Mouse (Mus musculus): ENCODE results near the gene Spast.
"Not testable (repeated sequence)": the region's sequence is repeated elsewhere in the genome, so short reads cannot be mapped to it uniquely, and the experiment has no call there.

Gene Spast

DNA sequence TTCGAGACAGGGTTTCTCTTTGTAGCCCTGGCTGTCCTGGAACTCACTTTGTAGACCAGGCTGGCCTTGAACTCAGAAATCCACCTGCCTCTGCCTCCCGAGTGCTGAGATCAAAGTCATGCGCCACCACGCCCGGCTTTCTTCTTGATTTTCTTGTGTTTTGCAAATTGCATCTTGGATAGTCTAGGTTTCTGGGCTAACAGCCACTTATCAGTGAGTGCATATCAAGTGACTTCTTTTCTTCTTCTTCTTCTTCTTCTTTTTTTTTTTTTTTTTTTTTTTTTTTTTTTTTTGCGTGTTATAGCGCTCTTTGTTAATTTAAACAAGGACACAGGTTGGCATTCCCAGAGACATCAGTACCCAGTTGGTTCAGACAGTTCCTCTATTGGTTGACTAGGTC, 11.6 kb upstream of the Spast start:
- DNase-seq (ENCODE audit: low read depth, low spot score), result not testable (repeated sequence)

DNA sequence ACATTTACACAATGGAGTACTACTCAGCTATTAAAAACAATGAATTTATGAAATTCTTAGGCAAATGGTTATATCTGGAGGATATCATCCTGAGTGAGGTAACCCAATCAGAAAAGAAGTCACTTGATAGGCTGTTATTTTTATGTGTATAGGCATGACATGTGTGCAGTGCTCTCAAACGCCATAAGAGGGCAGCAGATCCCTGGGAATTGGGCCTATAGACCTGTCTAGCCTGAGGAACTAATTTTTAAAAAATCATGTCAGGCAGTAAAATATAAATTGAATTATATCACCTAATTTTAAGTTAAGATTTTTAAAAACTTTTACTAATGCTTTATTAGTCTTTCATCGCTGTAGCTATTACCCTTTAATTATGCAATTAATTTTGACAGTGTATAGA, 10.6 kb upstream of the Spast start:
- DNase-seq (ENCODE audit: low read depth, low spot score), result not testable (repeated sequence)

DNA sequence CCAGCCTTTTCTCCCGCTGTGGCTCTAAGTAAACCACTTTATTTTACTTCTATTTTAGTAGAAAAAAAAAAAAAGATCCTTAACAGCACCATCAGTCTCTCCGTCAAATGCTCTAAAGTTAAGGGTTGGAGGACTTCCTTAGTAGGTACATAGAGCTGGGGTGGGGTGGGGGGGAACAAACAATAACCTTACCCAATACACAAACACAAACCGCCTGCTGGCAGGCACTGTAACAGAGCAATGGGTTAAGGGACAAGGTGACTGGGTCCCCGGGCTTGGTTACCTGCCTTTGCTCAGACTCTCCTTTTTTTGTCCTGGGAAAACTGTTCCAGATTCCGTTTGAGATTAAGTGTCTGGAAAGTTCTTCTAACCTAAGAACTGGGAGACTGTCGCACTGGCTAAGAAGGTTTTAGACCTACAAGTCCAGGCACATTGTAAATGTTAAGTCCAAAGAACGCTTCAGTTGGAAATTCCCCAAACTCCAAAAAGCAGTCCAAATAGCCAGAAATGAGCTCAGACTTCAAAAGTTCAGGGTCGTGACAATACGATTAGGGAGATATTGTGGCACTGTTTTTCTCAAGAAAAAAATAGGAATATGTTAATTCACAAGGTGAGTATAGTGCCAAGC, 7.6 kb upstream of the Spast start:
- no peak for DNase-seq (ENCODE audit: low read depth, low spot score)

DNA sequence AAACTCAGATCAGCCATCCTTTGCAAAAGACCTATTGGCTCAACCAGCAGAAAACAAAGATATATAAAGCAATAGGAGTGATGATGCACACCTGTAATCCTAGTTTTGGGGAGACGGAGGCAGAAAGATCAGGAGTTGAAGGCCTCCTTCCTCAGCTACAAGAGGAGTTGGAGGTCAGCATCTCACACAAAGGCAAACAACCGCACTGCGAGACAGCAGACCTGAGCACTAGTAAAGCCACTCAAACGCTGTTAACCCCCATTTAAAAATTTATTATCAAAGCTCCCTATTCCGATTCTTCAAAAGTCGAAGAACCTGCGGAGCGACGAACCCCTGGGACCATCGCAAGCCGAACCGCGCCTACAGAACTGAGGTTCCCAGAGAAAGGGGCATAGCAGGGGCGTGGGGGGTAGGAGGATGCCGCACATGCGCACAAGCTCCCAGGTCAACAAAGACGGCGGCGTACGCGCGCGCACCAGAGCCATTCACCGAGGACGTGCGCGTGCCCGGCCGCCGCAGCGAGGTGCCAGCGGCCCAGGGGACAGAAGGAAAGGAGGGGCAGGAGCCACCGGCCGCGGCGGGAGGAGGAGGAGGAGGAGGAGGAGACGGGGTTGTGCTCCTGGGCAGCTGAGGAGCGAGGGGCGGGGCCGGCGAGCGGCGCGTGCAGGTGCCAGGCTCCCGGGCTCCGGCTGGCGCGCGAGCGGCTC, 409 bp upstream of the Spast start:
- DNase-seq (ENCODE audit: low read depth, low spot score), result peak; percentile 94

DNA sequence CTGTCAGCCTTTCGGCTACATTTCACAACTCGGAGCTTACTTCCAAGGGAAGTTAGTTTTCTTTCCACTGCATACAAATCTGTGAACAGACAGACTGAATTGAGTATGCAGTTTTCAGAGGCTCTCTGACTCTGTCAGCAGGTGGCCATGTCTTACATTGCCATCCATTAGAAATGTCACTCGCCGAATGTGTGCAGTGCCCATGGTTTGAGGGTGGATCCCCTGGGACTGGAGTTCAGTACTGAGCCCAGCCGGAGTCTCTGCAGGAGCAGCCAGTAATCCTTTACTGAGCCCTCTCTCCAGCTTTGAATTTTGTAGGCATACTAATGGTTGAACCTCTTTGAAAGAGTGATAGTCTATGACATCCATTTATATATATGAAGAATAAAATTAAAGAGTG, 2.4 kb downstream of the Spast start:
- DNase-seq (ENCODE audit: low read depth, low spot score), result no peak

DNA sequence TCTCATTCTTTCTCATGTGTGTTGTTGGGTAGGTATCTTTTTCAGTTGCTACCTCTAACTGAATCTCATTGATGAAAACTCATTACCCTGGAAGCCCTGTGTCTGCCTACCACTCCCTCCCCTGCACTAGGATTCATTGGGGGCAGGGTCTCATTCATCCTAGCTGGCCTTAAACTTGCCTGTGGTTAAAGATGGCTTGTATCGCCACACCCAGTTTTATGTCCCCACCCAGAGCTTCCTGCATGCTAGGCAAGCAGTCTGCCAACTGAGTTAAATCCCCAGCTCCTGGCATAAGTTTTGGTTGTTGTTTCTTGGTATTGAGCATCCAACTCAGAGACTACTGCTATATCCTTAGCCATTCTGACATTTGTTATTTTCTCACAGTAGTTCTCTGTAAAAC, 24.8 kb downstream of the Spast start:
- DNase-seq (ENCODE audit: low read depth, low spot score), result no peak

DNA sequence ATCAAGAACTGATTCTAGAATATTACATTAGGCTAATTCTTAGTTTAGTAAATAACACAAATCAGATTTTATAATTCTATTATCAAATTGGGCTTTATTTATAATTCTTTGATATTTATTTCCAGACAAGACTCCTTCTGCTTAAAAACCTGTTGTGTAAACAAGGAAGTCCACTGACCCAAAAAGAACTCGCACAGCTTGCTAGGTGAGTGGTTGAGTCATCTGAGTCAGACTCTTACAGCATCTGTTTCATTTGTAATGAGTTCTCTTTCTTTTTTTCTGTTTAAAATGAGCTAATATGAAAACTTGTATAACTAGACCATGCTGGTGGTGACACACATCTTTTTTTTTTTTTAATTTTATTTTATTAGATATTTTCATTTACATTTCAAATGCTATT, 38.1 kb downstream of the Spast start:
- no peak for DNase-seq (ENCODE audit: low read depth, low spot score)

DNA sequence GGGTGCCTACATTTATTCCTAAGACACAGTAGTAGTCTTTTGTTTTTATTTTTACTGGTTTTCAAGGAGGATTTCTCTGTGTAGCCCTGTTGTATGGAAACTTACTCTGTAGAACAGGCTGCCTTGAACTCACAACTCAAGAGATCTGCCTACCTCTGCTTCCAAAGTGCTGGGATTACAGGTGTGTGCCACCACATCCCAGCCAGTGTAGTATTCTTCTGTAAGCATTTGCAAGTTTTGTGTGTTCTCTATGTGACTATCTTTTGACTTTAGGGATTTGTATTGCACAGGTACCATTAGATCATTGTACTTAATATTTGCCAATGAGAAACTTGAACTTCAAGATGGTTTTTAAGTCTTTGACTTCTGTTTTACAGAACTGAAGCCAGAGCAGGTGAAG, 47.9 kb downstream of the Spast start:
- no peak for DNase-seq (ENCODE audit: low read depth, low spot score)

DNA sequence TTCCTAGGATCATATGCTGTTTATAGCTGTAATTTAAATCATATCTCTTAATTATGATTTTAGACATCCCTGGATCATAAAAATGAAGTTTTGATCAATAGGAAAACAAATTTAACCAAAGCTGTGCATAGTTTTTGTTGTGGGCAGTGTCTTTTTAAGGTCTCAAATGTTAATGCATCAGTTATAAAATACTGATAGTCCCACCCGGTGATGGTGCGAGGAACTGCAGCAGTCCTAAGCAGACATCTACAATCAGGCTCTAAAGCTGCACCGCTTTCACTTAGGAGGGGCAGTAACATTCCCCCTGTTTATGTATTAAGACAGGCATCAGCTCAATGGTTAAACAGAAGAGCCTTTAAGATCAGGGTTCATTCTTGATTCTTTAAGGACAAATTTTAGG, 51.1 kb downstream of the Spast start:
- no peak for DNase-seq (ENCODE audit: low read depth, low spot score)

DNA sequence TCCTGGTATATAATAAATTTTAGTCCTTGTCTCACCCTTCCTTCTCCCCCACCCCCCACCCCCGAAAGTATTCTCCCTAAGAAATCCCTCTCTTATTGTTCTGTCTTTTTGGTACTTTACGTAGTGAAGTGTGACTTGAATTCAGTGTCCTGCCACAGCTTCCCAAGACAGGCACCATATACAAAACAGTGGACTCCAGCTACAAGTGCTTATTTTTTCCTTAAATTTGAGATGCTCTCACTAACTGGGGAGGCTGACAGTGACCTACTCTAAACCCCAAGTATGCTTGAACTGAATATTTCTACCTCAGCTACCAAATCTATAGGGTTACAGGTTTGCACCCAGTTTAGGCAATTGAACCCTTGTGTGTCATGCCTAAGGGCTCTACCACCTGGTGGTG, 55.6 kb downstream of the Spast start:
- DNase-seq (ENCODE audit: low read depth, low spot score), result no peak

DNA sequence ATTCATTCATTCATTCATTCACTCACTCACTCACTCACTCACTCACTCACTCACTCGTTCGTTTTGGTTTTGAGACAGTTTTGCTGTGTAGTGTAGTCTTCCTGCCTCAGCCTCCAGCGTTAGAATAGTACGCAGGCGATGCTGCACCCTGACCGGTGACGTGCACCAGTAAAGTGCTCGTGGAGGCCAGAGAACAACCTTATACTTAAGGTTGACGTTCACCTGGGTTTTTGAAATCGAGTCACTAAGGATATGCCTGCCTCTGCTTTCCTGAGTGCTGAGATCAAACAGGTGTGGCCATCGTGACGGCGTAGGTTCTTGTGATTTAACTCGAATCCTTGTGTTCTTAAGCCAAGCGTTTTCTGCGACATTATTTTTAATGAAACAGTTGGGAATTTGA, 56.1 kb downstream of the Spast start:
- no peak for DNase-seq (ENCODE audit: low read depth, low spot score)

DNA sequence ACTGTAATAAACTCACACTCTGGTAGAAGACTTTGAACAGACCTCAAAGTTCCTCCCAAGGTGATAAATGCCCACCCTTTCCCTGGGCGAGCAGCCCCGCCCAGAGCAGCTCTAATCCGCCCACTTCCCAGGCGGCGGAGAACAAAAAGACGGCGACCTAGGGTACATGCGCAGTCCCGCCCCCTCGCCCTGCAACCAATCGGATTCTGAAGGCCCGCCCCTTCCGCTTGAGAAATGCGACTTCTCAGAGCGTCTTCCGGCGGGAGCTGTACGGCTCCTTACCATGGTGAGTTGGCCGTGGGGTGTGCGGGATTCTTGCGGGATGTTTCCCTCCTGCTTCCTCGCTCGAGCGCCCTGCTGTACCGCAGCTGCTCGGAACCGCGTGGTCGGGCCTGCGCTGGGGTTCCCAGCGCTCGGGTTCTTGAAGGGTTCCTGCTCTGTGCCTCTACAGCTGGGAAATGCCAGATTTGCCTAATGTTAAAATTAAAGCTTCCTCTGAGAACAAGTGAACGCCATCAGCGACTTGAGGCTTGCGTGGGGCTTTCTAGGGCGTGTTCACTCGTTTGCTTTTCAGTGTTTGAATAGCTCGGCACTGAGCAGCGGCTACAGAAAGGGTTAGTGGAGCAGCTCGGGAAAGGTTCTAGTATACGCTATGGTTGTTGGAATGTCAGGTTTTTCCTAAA, 56.7 kb downstream of the Spast start, which contains the start of gene Slc30a6:
Gene Slc30a6, plus strand, starts transcription at position 226 of the 683 bp plus-strand sequence.
- DNase-seq (ENCODE audit: low read depth, low spot score), result peak; percentile 94

DNA sequence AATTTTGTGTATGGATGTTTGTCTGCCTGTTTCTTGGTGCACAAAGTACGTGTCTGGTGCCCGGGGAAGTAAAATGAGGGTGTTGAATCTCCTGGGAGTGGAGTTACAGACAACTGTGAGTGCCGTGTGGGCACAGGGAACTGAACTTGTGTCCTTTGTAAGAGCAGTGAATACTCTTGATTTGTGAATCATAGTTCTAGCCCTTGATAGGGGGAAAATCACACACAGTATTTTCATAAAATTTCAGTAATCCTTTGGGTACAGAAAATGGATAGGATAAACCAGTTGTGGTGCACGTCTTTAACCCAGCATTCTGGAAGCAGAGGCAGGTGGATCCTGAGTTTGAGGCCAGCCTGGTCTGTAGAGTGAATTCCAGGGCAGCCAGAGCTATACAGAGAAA, 58.0 kb downstream of the Spast start:
- no peak for DNase-seq (ENCODE audit: low read depth, low spot score)

DNA sequence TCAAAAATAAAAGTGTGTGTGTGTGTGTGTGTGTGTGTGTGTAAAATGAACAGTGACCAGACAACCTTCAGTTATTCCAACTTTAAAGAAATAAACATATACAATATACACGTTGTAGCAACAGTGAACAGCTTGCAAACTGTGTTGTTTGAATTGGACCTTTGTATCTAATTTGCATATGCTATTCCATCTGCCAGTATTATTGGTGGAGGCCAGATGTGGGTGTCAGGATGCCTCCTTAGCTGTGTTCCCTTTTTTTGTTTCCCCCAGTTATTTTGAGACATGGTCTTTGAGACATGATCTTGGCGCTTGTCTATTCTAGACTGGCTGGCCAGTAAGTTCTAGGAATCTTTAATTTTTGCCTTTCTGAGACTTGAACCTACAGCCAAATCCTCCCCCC, 58.4 kb downstream of the Spast start:
- DNase-seq (ENCODE audit: low read depth, low spot score), result no peak

DNA sequence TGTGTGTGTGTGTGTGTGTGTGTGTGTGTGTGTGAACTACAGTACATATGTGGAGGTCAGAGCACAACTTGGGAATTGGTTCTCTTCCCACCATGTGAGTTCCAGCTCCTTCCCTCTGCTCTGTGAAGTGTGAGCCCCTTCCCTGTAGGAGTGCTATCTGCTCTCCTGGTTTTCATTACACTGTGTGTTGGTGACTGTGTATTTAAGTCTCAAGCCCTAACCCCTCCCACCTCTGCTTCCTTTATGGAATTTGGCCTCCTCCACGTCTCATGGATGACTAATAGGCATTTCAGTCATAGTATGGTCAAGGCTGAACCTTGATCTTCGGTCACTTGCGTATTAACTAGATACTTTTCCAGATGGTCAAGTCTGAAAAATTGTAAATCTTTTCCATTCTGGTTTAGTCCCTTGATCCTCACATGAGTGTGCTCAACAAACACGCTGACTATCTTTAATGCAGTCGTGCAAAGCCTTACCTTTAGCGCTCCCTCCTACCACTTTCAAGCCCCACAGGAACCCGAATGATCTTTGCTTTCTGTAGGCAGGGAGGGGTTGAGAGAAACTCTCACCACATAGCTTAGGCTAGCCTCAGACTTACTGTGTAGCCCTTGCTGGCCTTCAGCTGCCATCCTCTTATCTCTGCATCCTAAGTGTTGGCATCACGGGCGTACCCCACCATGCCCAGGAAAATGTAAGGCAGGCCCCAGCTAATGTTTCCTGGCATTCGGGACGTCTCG, 63.9 kb downstream of the Spast start:
- no peak for DNase-seq (ENCODE audit: low read depth, low spot score)

DNA sequence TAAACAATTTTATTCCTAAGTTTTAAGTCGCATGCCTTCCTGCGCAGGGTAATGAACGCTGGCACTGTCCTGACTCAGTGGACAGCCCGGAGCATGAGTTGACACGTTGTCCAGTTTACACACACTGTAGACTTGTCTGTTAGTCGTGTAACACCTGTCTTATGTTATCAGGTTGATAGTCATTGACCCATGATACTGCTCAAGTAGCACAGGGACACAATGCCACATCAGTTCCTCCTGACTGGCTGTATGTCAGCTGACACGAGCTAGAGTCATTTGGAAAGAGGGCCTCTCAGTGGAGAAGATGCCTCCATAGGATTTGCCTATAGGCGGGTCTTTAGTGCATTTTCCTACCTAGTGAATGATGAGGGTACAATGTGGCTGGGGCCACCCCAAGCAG, 67.7 kb downstream of the Spast start:
- DNase-seq (ENCODE audit: low read depth, low spot score), result no peak

DNA sequence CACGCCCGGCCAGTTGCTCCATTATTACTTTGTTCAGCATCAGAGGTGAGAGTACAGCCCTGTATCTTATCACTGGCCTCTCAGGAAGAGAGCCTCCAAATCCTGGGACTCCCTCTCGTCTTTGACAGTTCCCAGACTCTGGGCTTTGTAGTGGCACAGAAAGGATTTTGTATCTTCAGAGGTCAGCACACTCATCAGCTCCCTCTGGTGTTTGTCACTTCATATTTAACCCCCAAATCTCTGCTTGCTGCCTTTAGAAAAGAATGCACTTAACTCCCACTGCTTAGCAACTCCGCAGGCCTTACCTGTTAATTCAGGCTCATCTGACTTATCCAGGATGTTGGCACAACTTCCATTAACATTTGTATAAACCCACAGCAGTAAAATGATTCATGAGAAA, 70.9 kb downstream of the Spast start:
- no peak for DNase-seq (ENCODE audit: low read depth, low spot score)

DNA sequence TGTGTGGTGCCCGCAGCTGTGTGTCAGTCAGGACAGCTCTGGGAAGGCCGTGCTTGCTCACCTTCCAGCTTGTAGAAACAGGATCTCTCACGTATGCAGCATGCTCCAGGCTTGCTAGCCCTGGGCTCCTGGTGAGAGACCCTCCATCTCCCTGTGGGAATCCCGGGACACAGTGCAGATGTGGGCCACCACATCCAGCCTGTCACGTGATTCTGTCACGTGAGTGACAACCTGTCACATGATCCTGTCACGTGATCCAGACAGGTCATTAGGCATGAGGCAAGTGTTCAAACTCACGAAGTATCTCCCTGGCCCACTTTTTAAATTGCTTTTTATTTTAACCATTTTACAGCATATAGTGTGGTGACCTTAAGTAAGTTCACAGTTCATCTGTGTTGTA, 74.5 kb downstream of the Spast start:
- no peak for DNase-seq (ENCODE audit: low read depth, low spot score)

DNA sequence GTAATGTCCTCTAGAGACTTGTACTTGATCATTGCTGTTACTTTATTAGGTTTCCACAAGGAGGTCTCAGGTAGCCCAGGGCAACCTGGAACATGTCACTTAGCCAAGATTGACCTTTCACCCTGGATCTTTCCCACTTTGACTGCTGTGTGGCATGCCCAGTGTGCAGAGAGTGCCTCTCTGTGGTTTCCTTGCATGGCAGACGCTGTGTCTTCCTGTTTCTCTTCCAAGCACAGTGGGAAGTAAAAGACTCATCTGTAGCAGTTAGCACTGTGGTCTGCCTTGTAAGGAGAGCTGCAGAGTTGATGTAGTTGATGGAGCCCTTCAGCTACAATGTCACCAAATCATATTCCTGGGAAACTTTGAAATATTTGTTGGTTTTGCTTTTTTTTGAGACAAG, 75.9 kb downstream of the Spast start:
- DNase-seq (ENCODE audit: low read depth, low spot score), result no peak

DNA sequence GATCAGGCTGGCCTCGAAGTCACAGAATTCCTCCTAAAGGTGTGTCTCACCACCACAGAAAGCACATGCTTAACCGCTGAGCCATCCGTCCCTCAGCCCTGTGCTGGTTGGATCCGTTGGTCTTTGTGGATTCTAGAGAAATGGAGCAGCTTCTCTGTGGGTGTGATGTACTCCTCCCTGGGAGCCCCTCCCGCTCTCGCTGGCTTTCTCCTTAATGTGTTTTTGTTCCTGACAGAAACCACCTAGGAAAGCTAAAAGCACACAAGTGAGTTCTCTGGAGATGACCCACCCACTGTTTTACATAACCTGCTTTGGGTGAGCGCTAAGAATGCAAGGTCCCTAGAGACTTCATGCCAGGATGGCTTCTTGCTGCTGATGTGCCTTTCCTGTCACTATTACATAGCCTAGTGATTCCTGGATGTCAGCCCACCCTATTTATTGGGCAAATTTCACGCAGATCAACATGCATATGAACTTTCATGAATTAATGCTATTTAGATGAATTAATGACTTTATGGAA, 78.1 kb downstream of the Spast start:
- no peak for DNase-seq (ENCODE audit: low read depth, low spot score)

DNA sequence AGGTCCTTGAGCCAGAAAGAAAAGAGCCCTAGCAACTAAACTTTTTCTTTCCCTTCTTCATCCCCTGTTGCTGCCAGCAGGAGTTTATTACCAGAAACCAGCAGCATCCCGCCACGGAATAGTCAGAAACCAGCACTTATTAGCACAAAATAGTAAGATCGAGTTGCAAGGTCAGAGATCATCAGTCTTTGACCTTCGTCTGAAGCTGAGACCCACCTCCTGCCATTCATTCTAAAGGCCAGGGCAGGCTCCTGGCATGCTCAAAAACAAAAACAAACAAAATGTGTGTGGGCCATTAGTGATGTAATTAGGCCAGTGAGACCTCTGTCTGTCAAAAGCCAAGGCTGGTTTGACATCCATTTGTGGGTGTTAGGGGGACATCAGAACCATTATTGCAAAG, 79.4 kb downstream of the Spast start:
- no peak for DNase-seq (ENCODE audit: low read depth, low spot score)

DNA sequence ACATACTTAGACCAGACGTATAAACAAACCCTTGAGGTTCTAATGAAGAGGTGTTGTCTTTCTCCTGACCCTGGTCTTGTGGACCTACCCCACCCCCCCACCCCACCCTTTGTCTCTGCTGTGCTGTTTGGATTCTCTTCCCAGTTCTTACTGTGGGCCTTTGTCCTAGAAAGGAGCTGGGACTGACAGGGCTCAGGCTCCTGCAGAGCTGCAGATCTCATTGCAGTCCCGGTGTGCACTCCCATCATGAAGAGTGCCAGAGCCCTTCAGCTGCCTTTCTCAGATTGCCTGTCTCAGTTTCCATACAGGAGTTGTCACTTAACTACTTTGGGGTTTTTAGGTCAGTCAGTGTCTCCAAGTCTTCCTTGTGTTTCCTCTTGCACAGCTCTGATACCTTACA, 81.9 kb downstream of the Spast start:
- DNase-seq (ENCODE audit: low read depth, low spot score), result no peak
